Mouse (Mus musculus) G1E (cell line): Measurements from ENCODE around the gene Klre1.

ENCODE experiments used
- CTCF ChIP-seq: IDR thresholded peaks from 2 replicates; pipeline ENCODE4 v1.5.1; 2012; ENCODE audit warnings: low read depth, low read length, inconsistent platforms, mixed read lengths
- GATA1 ChIP-seq: IDR thresholded peaks from 2 replicates; pipeline ENCODE4 v1.6.1; 2012; ENCODE audit warnings: borderline replicate concordance, low read length, inconsistent platforms, mixed read lengths

DNA sequence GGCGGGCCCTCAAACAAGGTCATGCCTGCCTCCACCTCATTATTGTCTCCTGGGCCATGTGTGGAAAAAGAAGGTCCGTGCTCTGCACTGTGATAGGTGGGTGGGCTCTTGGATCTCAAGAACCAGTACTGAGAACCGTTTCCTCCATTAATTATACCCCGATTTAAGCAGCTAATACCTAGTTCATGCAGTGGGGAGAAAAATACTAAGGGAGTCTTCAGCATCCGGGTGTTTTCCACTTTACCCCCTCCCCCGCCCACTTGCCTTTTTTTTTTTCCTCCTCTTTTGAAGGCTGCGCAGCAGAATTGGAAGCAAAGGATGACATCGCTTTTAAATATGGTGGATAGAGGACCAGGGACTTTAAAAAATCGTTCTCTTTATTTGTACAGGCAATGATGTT lies 43.6 kb upstream of the Klre1 start:
- TF ChIP-seq CTCF (no peak), GATA1 (no peak)
